Mouse (Mus musculus) thymus, postnatal 36 days (tissue): ENCODE results near the gene Bicdl2.
A peak's percentile ranks its signal among the peaks of the same experiment; 100 is the strongest.

Experiments
- DNase-seq, 2 experiments: peaks; one replicate each; pipeline ENCODE4 v3.0.0; 2022; ENCODE audit warnings: mixed read lengths in 2 of 2

Gene Bicdl2

GRCm38 (mm10) chr17:23660117-23660875 is at the start of gene Bicdl2:
Bicdl2 (plus strand) TSS chr17:23660506.
- peak; percentile 43 to 44 for DNase-seq

DNA sequence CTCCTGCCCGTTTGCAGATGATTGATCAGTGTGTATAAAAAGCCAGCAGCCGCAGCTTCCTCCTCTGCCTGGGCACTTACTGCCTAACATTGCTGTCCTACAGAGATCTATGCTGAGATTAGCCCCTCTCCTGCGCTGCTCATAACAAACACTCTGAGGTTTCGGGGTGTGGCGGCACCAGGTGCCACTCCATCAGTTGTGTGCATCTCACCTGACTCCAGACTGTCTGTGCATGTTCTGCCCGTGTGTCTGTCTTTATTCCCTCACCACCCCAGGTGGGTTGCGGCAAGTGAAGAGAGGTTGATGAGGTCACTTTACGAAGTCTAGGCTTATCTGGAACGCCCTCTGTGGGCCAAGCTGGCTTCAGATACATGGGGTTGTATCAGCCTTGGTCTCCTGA is 43.2 kb upstream of the Bicdl2 start:
- no peak for DNase-seq

- DNase-seq = no peak
These were observed 40.0 kb upstream of the Bicdl2 start for GRCm38 (mm10) chr17:23620351-23620750.

GRCm38 (mm10) chr17:23627813-23628212 is 32.5 kb upstream of the Bicdl2 start:
- no peak for DNase-seq

DNA sequence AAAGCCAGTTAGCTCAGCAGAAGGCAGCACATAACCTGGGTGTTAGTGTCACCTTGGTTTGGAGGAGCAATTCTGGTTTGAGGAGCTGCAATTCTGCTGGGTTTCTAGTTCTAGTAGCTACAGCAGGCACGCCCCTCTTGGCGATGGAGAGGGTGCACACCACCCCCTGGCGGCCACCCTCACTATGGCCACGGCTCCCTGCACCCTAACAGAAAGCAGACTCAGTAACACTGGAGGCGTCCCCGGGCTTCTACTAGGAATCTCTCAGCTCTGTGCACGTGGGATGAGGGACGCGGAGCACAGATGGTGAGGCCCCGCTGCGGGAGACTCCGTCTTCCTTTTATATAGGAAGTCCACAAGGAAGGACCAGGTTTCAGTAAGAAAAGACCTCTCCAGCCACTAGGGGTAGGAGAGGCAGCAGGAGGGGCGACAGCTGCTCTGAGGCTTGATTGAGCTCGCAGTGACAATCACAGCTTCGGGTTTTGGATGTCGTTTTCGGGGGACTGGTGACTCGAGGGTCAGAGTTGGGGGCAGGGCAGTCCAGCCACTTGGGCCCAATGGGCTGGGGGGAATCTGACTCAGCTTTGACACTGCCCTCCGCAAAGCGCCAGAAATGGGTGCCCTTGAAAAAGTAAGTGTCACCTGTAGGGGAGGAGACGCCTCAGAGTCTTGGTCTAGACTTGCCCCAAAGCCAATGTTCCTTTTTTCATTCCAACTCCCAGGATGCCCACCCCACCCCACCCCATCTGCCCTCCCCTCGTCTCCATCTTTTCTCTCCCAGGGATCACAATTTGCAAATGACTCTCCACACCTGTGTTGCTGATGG is 29.9 kb upstream of the Bicdl2 start:
- DNase-seq = peak; percentile 77 to 83

DNA sequence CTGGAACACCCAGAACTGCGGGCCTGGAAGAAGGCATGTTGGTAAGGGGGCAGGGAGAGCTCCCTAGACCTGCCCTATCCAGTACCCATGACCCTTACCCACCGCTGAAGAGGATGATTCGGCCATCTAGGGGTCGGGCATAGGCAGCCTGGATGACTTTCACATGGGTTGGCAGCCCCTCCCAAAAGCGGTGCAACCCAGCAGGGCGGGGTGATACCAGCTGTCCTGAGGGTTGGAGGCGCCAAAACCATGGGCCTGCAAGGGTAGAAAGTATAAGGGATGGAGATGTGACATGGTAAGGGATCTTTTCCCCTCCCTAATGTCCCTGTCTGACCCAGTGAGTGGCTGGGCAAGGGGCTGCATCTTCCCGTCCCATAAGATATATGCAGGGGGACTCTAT is 29.1 kb upstream of the Bicdl2 start:
- no peak for DNase-seq

- DNase-seq = no peak
These were observed 15.5 kb upstream of the Bicdl2 start, which contains the start of gene Mmp25 for GRCm38 (mm10) chr17:23644613-23645495. Mmp25 (minus strand) TSS chr17:23645277.

DNA sequence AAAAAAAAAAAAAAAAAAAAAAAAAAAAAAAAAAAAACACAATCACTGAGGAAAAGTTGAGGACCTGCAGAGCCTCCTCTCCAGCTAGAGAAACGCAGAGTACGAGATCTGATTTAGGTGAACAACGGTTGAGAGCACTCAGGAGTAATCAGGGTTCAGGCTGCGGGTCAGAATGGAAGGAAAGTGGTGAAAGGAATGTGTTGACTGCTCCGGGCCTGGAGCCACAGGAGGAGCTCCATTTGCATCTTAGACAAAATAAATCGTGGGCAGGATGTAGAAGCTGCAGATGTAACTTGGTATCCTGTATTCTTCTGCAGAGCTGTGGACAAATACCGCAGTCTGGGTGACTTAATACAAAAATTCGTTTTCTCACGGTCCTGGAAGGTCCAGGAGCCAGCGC is 14.4 kb upstream of the Bicdl2 start:
- DNase-seq = no peak

DNA sequence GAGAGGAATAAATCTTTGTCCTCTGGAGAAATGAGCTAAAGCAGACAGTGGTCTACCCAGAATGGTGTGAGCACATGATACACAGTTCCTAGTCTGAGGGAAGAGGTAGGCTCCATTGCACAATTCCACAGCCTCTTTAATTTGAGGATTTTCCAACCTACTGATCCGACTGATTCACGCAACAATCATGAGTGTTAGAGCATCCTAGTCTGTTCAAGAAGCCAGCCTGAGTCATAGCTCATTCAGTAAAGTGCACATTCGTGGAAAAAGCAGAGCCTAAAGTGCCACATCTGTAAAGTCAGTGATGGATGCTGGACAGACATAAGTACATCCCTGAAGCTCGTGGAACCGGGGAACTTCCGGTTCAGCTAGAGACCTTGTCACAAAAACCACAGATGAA is 8.9 kb upstream of the Bicdl2 start:
- DNase-seq = no peak

DNA sequence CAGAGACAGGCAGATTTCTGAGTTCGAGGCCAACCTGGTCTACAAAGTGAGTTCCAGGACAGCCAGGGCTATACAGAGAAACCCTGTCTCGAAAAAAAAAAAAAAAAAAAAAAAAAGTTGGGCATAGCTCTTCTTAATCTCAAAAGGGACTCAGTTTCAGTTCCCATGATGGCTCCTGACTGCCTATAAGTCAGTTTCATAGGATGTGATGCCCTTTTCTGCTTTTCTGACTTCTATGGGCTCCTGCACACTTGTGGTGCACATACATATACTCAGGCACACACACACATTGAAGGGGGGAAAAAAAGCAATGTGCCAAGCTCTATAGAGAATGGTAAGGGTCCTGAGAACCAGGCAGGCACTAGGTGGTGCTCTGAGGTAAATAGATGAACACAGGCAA is 7.0 kb upstream of the Bicdl2 start:
- no peak for DNase-seq

- DNase-seq = no peak
These were observed 6.3 kb upstream of the Bicdl2 start for GRCm38 (mm10) chr17:23654001-23654400.

GRCm38 (mm10) chr17:23654410-23654809 is 5.9 kb upstream of the Bicdl2 start:
- no peak for DNase-seq

- no peak for DNase-seq
These were observed 1.9 kb upstream of the Bicdl2 start for GRCm38 (mm10) chr17:23658450-23658849.

GRCm38 (mm10) chr17:23660876-23661200 is 532 bp downstream of the Bicdl2 start:
- DNase-seq = no peak

DNA sequence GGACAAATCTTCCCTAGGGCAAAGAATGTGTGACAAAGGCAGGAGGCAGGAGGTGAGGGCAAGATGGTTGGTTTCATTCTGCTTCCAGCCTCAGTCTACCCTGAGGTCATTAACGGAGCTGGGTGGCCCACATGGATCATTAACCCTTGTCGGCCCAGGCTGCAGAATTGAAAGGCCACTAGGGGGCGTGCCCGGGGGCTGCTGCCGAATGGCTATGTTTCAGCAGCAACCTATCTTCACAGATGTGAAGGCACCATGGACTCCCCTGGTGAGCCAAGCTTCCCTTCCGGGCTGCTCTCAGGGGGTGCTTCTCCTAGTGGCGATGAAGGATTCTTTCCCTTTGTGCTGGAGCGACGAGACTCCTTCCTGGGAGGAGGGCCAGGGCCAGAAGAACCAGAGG is 1.2 kb downstream of the Bicdl2 start:
- peak in 1 of 2 experiments; percentile 34 for DNase-seq

GRCm38 (mm10) chr17:23664556-23665021 is 4.3 kb downstream of the Bicdl2 start:
- no peak for DNase-seq

- DNase-seq = no peak
These were observed 5.2 kb downstream of the Bicdl2 start for GRCm38 (mm10) chr17:23665511-23665910.

- no peak for DNase-seq
These were observed 10.3 kb downstream of the Bicdl2 start for GRCm38 (mm10) chr17:23670516-23671074.

GRCm38 (mm10) chr17:23671519-23671918 is 11.2 kb downstream of the Bicdl2 start:
- DNase-seq = no peak

DNA sequence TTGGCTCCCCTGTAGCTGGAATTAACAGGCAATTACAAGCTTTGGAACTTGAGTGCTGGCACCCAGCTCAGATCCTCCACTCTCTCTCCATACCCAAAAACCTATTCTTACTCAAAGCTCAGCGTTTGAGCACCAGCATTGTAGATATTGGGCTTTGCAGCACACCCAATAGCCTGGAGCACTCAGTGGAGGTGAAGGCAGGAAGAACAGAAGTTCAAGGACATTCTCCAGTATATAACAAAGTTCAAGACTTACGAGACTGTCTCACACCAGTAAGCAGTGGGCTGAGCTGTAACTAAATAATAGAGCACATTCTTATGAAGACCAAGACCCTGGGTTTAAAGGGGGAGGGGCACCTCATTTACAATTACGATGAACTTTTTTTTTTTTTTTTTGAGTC is 12.5 kb downstream of the Bicdl2 start:
- no peak for DNase-seq

GRCm38 (mm10) chr17:23673424-23674073 is 13.2 kb downstream of the Bicdl2 start, which contains the start of the genes Hcfc1r1 and Thoc6:
Hcfc1r1 (plus strand) TSS chr17:23673596.
Thoc6 (minus strand) TSS chr17:23673882.
- peak; percentile 93 to 94 for DNase-seq
